Mouse (Mus musculus) hindbrain, embryonic 14.5 days (tissue): ENCODE measurements around the gene Fkbp5. TPM values are rescaled to one million over a fixed set of nuclear protein-coding genes. Genes with fewer than 3 reads are reported as not detected.

ENCODE experiments used
- ATAC-seq: fragments of 200-750 bp; cut with Nextera tagmentation; 2 replicates; pipeline ENCODE4 v1.8.0; 2017; ENCODE audit warnings: moderate number of reproducible peaks, mild to moderate bottlenecking, moderate TSS enrichment, moderate library complexity; ENCODE audit not compliant: low FRiP score
- DNase-seq: peaks from one replicate; pipeline ENCODE4 v3.0.0-alpha.2; 2015; ENCODE audit warnings: low spot score
- H3K27ac ChIP-seq: fragments of 300-500 bp; sonication (generic); 2 replicates; pipeline ENCODE4 v1.5.1; 2014; ENCODE audit warnings: mild to moderate bottlenecking, moderate library complexity
- H3K27me3 ChIP-seq: fragments of 300-500 bp; sonication (generic); 2 replicates; pipeline ENCODE4 v1.6.1; 2014; ENCODE audit warnings: mild to moderate bottlenecking, low read length, mixed read lengths; ENCODE audit not compliant: control insufficient read depth, insufficient read depth
- H3K36me3 ChIP-seq: fragments of 300-500 bp; sonication (generic); replicated peaks from 2 replicates; pipeline ENCODE4 v1.6.1; 2014; ENCODE audit not compliant: control insufficient read depth, insufficient read depth
- H3K4me1 ChIP-seq: fragments of 300-500 bp; sonication (generic); replicated peaks from 2 replicates; pipeline ENCODE4 v1.6.1; 2014; ENCODE audit warnings: antibody characterized with exemption, low read length, mixed read lengths; ENCODE audit not compliant: control insufficient read depth, insufficient read depth
- H3K4me2 ChIP-seq: fragments of 300-500 bp; sonication (generic); replicated peaks from 2 replicates; pipeline ENCODE4 v1.6.1; 2014; ENCODE audit warnings: mild to moderate bottlenecking, moderate library complexity
- H3K4me3 ChIP-seq: fragments of 300-500 bp; sonication (generic); replicated peaks from 2 replicates; pipeline ENCODE4 v1.5.1; 2014; ENCODE audit warnings: mild to moderate bottlenecking, low read length
- H3K9ac ChIP-seq: fragments of 300-500 bp; sonication (generic); 2 replicates; pipeline ENCODE4 v1.6.1; 2014
- H3K9me3 ChIP-seq: fragments of 300-500 bp; sonication (generic); 2 replicates; pipeline ENCODE4 v1.6.1; 2016; ENCODE audit warnings: low read length; ENCODE audit not compliant: control insufficient read depth
- WGBS: fragments of 180-500 bp; shearing (Covaris S2); extraction: QIAGEN DNeasy Blood & Tissue Kit; methylation state at CpG from one replicate; pipeline ENCODE4 v1.1.7; 2014; 5-methylcytosine and 5-hydroxymethylcytosine counted together
- polyA plus RNA-seq: library from polyadenylated mRNA; unstranded; fragments of >200 nt; fragmentation: Nextera tagmentation; extraction: Ambion mirVana; gene quantifications from 2 replicates; pipeline ENCODE4 v1.2.1, GENCODE M21; 2014

The Fkbp5 gene
- polyA plus RNA-seq, 1 experiment from 2014 or later = 9.8 TPM

DNA sequence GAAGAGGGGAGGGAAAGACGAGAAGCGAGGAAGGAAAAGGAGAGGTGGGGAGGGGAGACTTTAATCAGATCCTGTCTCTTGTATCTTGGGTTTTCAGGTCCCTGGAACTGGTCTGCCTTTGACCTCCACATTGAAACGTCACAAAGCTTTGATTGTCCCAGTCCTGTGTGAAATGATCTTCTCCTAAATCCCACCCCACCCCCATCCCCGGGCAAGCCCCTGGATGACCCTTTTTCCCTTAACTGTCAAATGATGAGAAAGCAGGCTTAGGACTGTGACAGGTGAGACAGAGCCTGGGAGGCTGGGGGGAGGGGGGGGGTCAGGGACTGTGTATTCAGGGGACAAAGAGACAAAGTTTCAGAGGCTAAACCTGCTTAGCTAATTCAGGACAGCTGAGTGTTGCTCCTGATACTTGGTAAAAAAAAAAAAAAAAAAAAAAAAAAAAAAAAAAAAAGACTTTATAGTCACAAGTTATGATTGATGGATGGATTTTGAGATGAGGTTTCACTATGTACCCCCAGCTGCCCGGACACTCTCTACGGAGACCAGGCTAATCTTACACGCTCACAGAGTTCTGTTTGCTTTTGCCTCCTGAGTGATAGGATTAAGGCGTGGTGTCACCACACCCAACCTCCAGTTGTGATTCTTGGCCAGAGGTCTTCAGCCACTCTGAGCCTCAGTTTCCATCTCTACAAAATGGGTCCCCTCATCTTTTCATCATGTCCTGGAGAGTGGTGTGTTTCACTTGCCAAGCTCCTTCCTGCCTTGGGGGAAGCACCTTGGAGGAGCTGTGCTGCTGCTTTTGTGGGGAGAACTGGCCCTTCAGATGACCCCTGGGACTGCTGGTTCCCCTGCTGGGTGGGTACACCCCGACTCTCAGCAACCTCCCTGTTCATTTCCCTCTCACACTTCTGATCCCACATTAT is 5.4 kb downstream of the Fkbp5 start:
- WGBS = 42% methylated on average over 9 of the region's 9 CpGs
- no peak overlapping the region for H3K4me2 ChIP-seq
- no peak for ATAC-seq
- no peak overlapping the region for H3K27ac ChIP-seq
- no peaks in the 10 kb centered on the region for H3K27me3 ChIP-seq
- H3K9ac ChIP-seq = no peak overlapping the region
- peaks cover 4% of the 10 kb centered on the region; the same call in 1 of the 2 replicates for H3K4me1 ChIP-seq
- no peaks in the 10 kb centered on the region for H3K9me3 ChIP-seq
- DNase-seq = no peak
- H3K4me3 ChIP-seq = no peak overlapping the region
- H3K36me3 ChIP-seq = no peaks in the 10 kb centered on the region

DNA sequence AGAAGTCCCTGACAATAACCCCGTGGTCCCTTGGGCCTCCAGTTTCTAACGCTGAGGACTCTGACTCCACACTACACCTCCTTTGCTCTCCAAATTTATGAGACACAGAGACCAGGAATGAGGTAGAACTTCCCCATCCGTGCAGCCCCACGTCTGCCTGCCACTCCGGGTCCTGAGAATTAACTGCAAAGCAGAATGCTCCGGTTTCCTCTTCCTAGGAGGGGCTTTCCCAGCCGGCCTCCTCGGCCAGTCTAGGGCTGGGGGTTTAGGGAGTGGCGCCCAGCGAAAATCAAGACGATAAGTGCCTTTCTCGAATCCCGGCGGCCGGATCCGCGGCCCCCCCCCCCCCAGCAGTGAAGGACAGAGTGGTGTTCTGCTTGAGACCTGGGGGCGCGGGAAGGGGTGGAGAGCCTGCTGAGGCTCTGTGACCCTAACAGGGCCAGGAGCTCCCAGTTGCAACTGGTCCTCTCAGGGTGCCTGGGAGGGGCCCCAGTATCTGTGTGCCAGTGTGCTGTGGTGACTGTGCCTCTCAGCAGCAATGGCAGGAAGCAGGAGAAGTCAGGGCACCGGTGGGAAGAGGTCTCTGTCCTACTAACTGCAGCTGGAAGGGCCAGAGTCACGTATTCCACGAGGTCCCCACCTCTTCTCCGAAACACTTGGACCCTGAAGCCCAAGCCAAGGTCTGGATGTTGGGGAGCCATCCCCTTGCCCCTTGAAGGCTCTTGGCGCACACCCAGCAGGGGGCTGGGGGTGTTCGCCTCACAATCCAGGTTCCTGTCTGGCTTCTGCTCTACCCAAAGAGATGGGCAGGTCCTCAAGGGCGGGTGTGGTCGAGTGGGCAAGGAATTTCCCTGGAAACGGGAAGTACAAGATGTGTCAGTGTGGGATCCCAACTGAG is 6.6 kb downstream of the Fkbp5 start:
- 5% methylated on average over 28 of the region's 28 CpGs for WGBS
- ATAC-seq (no peak), DNase-seq (no peak)
- Histone ChIP-seq H3K9ac (no peak overlapping the region), H3K27ac (no peak overlapping the region), H3K4me2 (peak overlapping the region; percentile 19; the same call in 1 of the 2 replicates), H3K27me3 (no peaks in the 10 kb centered on the region), H3K4me1 (peaks cover 4% of the 10 kb centered on the region; the same call in 1 of the 2 replicates), H3K36me3 (no peaks in the 10 kb centered on the region), H3K4me3 (no peak overlapping the region), H3K9me3 (no peaks in the 10 kb centered on the region)

DNA sequence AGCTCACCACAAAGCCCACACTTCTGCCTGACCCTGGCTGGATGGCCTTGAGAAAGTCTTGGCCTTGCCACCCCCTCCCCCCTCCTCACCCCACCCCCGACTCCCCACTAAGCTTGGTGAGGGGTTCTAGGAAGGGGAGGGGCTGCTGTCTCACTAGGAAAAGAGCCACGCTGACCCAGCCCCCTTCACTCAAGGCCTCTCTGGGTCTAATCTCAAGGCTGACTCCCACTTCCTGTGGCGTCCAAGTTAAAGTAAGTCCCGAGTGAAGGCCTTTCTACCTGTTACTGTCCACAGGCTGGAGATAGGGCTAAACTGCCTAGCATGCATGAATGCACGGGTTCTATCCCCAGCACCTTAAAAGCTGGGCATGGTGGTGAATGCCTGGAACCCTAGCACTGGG is 9.8 kb downstream of the Fkbp5 start:
- peaks cover 4% of the 10 kb centered on the region; the same call in 1 of the 2 replicates for H3K4me1 ChIP-seq
- H3K36me3 ChIP-seq = no peaks in the 10 kb centered on the region
- H3K27me3 ChIP-seq = no peaks in the 10 kb centered on the region
- H3K4me2 ChIP-seq = no peak overlapping the region
- no peaks in the 10 kb centered on the region for H3K9me3 ChIP-seq
- 39% methylated on average over 5 of the region's 5 CpGs for WGBS
- ATAC-seq (no peak), DNase-seq (no peak)
- no peak overlapping the region for H3K27ac ChIP-seq
- no peak overlapping the region for H3K4me3 ChIP-seq
- no peak overlapping the region for H3K9ac ChIP-seq

DNA sequence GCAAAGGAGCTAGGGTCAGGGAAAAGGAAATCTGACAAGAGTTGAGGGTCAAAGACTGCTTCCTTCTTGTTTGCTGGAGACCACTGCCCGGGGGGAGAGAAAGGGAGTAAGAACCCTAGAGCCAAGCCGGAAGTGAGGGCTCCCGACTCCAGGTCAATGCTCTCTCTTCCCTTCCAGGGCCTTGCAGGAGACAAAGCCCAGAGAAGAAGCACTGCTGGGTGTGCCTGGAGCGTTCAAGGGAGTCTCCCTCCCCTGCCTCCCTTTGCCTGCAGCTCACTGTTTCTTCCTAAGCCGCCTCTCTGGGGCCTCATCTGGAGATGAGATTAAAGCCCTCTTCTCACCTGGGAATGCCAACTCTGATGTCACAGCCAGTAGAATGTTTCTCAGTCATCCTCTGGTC is 10.4 kb downstream of the Fkbp5 start:
- Histone ChIP-seq H3K4me3 (no peak overlapping the region), H3K36me3 (no peaks in the 10 kb centered on the region), H3K27me3 (no peaks in the 10 kb centered on the region), H3K4me1 (peaks cover 4% of the 10 kb centered on the region; the same call in 1 of the 2 replicates), H3K9ac (no peak overlapping the region), H3K9me3 (no peaks in the 10 kb centered on the region), H3K4me2 (no peak overlapping the region), H3K27ac (no peak overlapping the region)
- ATAC-seq (no peak), DNase-seq (no peak)
- WGBS = 33% methylated on average over 5 of the region's 5 CpGs

DNA sequence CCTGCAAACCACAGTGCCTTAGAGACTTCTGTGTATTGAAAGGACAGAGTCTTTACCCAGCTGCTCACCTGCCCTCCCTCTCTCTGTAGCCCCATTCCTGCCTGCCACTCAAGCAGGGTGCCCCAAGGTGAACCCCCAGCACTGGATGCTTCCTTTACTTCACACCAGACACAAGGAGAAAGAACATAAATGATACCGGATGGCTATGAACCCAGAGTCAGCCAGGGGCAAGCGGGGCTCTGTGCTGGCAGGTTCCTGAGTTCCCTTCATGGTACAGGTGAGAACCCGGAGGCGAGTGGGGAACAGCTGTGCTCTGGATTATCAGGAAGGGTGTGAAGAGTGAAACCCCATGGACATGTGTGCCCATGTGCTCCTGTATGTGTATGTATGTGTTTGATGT is 11.7 kb downstream of the Fkbp5 start:
- ATAC-seq = no peak
- Histone ChIP-seq H3K4me2 (no peak overlapping the region), H3K27ac (no peak overlapping the region), H3K9me3 (no peaks in the 10 kb centered on the region), H3K27me3 (no peaks in the 10 kb centered on the region), H3K36me3 (no peaks in the 10 kb centered on the region), H3K4me1 (peaks cover 3% of the 10 kb centered on the region; the same call in 1 of the 2 replicates), H3K4me3 (no peak overlapping the region), H3K9ac (no peak overlapping the region)
- DNase-seq = no peak
- WGBS = 89% methylated on average over 4 of the region's 4 CpGs

GRCm38 (mm10) chr17:28504182-28504581 is 13.1 kb downstream of the Fkbp5 start:
- WGBS = 72% methylated on average over 6 of the region's 6 CpGs
- H3K4me2 ChIP-seq = no peak overlapping the region
- DNase-seq = no peak
- no peak for ATAC-seq
- no peaks in the 10 kb centered on the region for H3K36me3 ChIP-seq
- H3K9me3 ChIP-seq = no peaks in the 10 kb centered on the region
- H3K4me3 ChIP-seq = no peak overlapping the region
- no peak overlapping the region for H3K9ac ChIP-seq
- H3K4me1 ChIP-seq = no peaks in the 10 kb centered on the region
- no peak overlapping the region for H3K27ac ChIP-seq
- H3K27me3 ChIP-seq = no peaks in the 10 kb centered on the region

- H3K36me3 ChIP-seq = no peaks in the 10 kb centered on the region
- WGBS = 71% methylated on average over 7 of the region's 7 CpGs
- H3K4me2 ChIP-seq = no peak overlapping the region
- H3K27ac ChIP-seq = no peak overlapping the region
- no peak for ATAC-seq
- no peak overlapping the region for H3K9ac ChIP-seq
- no peaks in the 10 kb centered on the region for H3K27me3 ChIP-seq
- no peaks in the 10 kb centered on the region for H3K4me1 ChIP-seq
- H3K4me3 ChIP-seq = no peak overlapping the region
- no peaks in the 10 kb centered on the region for H3K9me3 ChIP-seq
- DNase-seq = no peak
Observed at GRCm38 (mm10) chr17:28502196-28502821, 15.0 kb downstream of the Fkbp5 start.

DNA sequence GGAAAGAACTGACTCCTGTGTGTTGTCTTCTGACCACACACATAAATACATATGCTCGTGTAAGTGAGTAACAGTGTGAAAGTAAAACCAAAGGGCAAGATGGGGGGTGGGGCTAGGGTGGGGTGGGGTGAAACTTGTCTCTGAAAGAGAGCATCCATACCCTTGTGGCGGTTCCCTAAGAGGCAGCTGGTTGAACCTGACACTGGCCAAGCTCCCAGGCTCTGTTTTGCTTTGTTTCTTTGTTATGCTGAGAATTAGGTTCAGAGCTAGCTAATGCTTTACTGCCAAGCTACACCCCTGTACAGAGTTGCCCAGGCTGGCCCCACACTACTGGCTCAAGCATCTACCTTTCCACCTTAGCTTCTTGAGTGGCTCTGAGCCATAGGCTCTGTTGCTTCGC is 16.9 kb downstream of the Fkbp5 start:
- Histone ChIP-seq H3K36me3 (no peaks in the 10 kb centered on the region), H3K9ac (no peak overlapping the region), H3K4me3 (no peak overlapping the region), H3K27me3 (no peaks in the 10 kb centered on the region), H3K4me2 (no peak overlapping the region), H3K4me1 (no peaks in the 10 kb centered on the region), H3K27ac (no peak overlapping the region), H3K9me3 (peaks cover 3% of the 10 kb centered on the region; the same call in 1 of the 2 replicates)
- 83% methylated on average over 3 of the region's 3 CpGs for WGBS
- ATAC-seq = no peak
- no peak for DNase-seq

DNA sequence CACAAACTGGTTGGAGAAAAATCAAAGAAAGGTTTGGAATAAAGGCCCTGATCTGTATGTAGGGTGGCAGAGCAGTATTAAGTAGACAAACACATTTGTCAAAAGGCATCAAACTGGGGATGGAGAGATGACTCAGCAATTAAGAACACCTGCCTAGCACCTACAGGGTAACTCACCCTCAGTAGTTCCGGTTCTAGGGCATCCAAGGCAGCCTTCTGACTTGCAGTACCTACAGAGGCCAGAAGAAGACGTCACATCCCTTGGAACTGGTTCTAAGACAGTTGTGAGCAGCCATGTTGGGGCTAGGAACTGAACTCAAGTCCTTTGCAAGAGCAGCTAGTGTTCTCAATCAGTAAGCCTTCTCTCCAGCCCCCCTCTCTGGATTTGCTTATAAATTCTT is 18.1 kb downstream of the Fkbp5 start:
- no peak overlapping the region for H3K4me3 ChIP-seq
- no peaks in the 10 kb centered on the region for H3K27me3 ChIP-seq
- ATAC-seq = no peak
- no peak overlapping the region for H3K4me2 ChIP-seq
- H3K9ac ChIP-seq = no peak overlapping the region
- DNase-seq = no peak
- H3K4me1 ChIP-seq = no peaks in the 10 kb centered on the region
- no peak overlapping the region for H3K27ac ChIP-seq
- H3K9me3 ChIP-seq = peaks cover 3% of the 10 kb centered on the region; the same call in 1 of the 2 replicates
- no peaks in the 10 kb centered on the region for H3K36me3 ChIP-seq
- WGBS = 76% methylated on average over 2 of the region's 2 CpGs
